9 mouse cellular contexts compared by ENCODE assay signal in genomic region chr7:64889919-64890318, GRCm38 (mm10). TPM values are rescaled to one million over a fixed set of nuclear protein-coding genes. Genes with fewer than 3 reads are reported as not detected.
DNase-seq lines count a peak whose midpoint lies in the region; ATAC-seq lines count a peak whose summit lies in the region.
"Had no signal": no experiment of that assay in that cellular context is flagged by ENCODE, and none has a peak within 500 bp of the region (broad histone marks: within the 10 kb centered on the region; RNA-seq: fewer than 3 reads in every experiment).

No protein-coding gene starts in this region.

- intact Hi-C loops in left cerebral cortex, postnatal 14 days (cut with DNase I) = no loop called here

- DNase-seq in adrenal gland, adult 2 months = peak; percentile 52
- no peak for DNase-seq in adrenal gland, adult 18-20 months (ENCODE audit: low spot score in 2 of 2)
- DNase-seq in left cerebral cortex, postnatal 14 days (ENCODE audit: low spot score in 2 of 2) = peak; percentile 60 to 74
- DNase-seq in left cerebral cortex, adult 9 months (ENCODE audit: low spot score in 2 of 2) = no peak
- DNase-seq in gastrocnemius, postnatal 4 days (ENCODE audit: low spot score in 2 of 2) = peak; percentile 21 to 53
- peak; percentile 41 for DNase-seq in lung, postnatal 36 days
- no peak for DNase-seq in embryo, embryonic 9.5 days (ENCODE audit: extremely low spot score)
- DNase-seq: liver had no signal

- no peak for ATAC-seq in erythroblast, adult 5-6 weeks (replicated peaks; ENCODE audit: low FRiP score, poor library complexity, severe bottlenecking)

RNA-seq across cellular contexts. Expression of gene Nsmce3, which starts 17.1 kb away (rescaled TPM):
- 1 to 10 TPM; 6.4 to 9.7 TPM for total RNA-seq in adrenal gland, adult 2 months (2021)
- 7.1 and 8.6 TPM in 2 replicates for polyA plus RNA-seq in adrenal gland, adult 2 months (2012; rRNA removed)
- 1 to 10 TPM; 7.1 to 7.8 TPM for total RNA-seq in adrenal gland, adult 18-20 months (2021)
- total RNA-seq in left cerebral cortex, postnatal 14 days (2021) = 10 to 100 TPM; 14.5 TPM
- 1 to 10 TPM; 5.5 to 5.8 TPM for total RNA-seq in gastrocnemius, postnatal 4 days (2021)
- total RNA-seq in erythroblast, adult 5-6 weeks (2015; ENCODE audit: low replicate concordance) = 0.21 and 2.3 TPM in 2 replicates
- total RNA-seq in erythroblast, adult 5-6 weeks (2017; ENCODE audit: low replicate concordance) = 1.0 and 2.4 TPM in 2 replicates

Comparison
In these comparisons a context has a peak if more than half of its experiments do, and no peak if none do; other contexts are left out.
1. DNase-seq: peak in adrenal gland, adult 2 months (single experiment), left cerebral cortex, postnatal 14 days (2 of 2), gastrocnemius, postnatal 4 days (2 of 2) and lung, postnatal 36 days (single experiment); none in adrenal gland, adult 18-20 months (0 of 2), left cerebral cortex, adult 9 months (0 of 2) and embryo, embryonic 9.5 days (single experiment).